Mouse (Mus musculus) mouse embryonic stem cell (cell line): ENCODE measurements around the gene Hebp1.

ENCODE experiments used
- in situ Hi-C, 2 experiments: fragments of 300-500 bp; cut with MboI; formaldehyde crosslinking; loops; 1 replicate in 1 of 2; 3 replicates in 1 of 2; pipeline ENCODE4 v1.14.3; 2019 to 2020; ENCODE audit warnings: low sequenced_read_pairs in 2 of 2, low pct_unique_long_range_greater_than_20kb in 1 of 2, mixed read lengths in 1 of 2; ENCODE audit not compliant: unreplicated experiment in 1 of 2

The Hebp1 gene

GRCm38 (mm10) chr6:135141451-135142147, 56.2 kb downstream of the Hebp1 start:
- in situ Hi-C loops, result loop anchor here in 1 of 2 experiments (10.0 kb wide), 1 partner anchor 127 kb away; the partner anchor contains the start of gene Ddx47

GRCm38 (mm10) chr6:135138746-135139145, 59.1 kb downstream of the Hebp1 start:
- in situ Hi-C loops, result no loop called here

GRCm38 (mm10) chr6:135138207-135138606, 59.6 kb downstream of the Hebp1 start:
- in situ Hi-C loops, result no loop called here

- in situ Hi-C loops, result no loop called here
Observed at GRCm38 (mm10) chr6:135137736-135138135, 60.1 kb downstream of the Hebp1 start.

GRCm38 (mm10) chr6:135136439-135137161, 61.2 kb downstream of the Hebp1 start:
- in situ Hi-C loops, result no loop called here

- in situ Hi-C loops, result no loop called here
Observed at GRCm38 (mm10) chr6:135135735-135136134, 62.1 kb downstream of the Hebp1 start.

- in situ Hi-C loops, result no loop called here
Observed at GRCm38 (mm10) chr6:135133486-135133885, 64.3 kb downstream of the Hebp1 start.

GRCm38 (mm10) chr6:135133086-135133485, 64.7 kb downstream of the Hebp1 start:
- in situ Hi-C loops, result no loop called here

GRCm38 (mm10) chr6:135124755-135125380, 73.0 kb downstream of the Hebp1 start:
- in situ Hi-C loops, result no loop called here

GRCm38 (mm10) chr6:135118183-135118582, 79.6 kb downstream of the Hebp1 start, which contains the start of gene Gprc5d:
Gene Gprc5d, minus strand, starts transcription at chr6:135118283.
- in situ Hi-C loops, result no loop called here

- in situ Hi-C loops, result no loop called here
Observed at GRCm38 (mm10) chr6:135116479-135116878, 81.3 kb downstream of the Hebp1 start.

GRCm38 (mm10) chr6:135113114-135113436, 84.7 kb downstream of the Hebp1 start:
- in situ Hi-C loops, result no loop called here

- in situ Hi-C loops, result no loop called here
Observed at GRCm38 (mm10) chr6:135112411-135113113, 85.3 kb downstream of the Hebp1 start.

GRCm38 (mm10) chr6:135107014-135107413, 90.8 kb downstream of the Hebp1 start:
- in situ Hi-C loops, result no loop called here

- in situ Hi-C loops, result no loop called here
Observed at GRCm38 (mm10) chr6:135102736-135103303, 95.0 kb downstream of the Hebp1 start.

GRCm38 (mm10) chr6:135100787-135101472, 96.9 kb downstream of the Hebp1 start:
- in situ Hi-C loops, result no loop called here

GRCm38 (mm10) chr6:135092798-135093470, 104.9 kb downstream of the Hebp1 start:
- in situ Hi-C loops, result loop anchor here in 1 of 2 experiments (10.0 kb wide), 1 partner anchor 282 kb away; no protein-coding TSS in a partner anchor
